Mouse (Mus musculus): ENCODE measurements around the gene Tnfaip8l3.
"Not testable (repeated sequence)": the region's sequence is repeated elsewhere in the genome, so short reads cannot be mapped to it uniquely, and the experiment has no call there.

The Tnfaip8l3 gene

GRCm38 (mm10) chr9:54068032-54068649 lies at the start of gene Tnfaip8l3:
Gene Tnfaip8l3, minus strand, starts transcription at chr9:54068388.
- DNase-seq = peak; percentile 48

GRCm38 (mm10) chr9:54112726-54113125 lies 44.5 kb upstream of the Tnfaip8l3 start:
- peak; percentile 12 for DNase-seq

GRCm38 (mm10) chr9:54098636-54099035 lies 30.4 kb upstream of the Tnfaip8l3 start:
- DNase-seq = no peak

GRCm38 (mm10) chr9:54097091-54097490 lies 28.9 kb upstream of the Tnfaip8l3 start:
- no peak for DNase-seq

- no peak for DNase-seq
These were observed 16.1 kb upstream of the Tnfaip8l3 start for GRCm38 (mm10) chr9:54084245-54084644.

- no peak for DNase-seq
These were observed 9.6 kb upstream of the Tnfaip8l3 start for GRCm38 (mm10) chr9:54077740-54078139.

GRCm38 (mm10) chr9:54074901-54075300 lies 6.7 kb upstream of the Tnfaip8l3 start:
- DNase-seq = no peak

- no peak for DNase-seq
These were observed 5.5 kb upstream of the Tnfaip8l3 start for GRCm38 (mm10) chr9:54073688-54074087.

GRCm38 (mm10) chr9:54071474-54072095 lies 3.4 kb upstream of the Tnfaip8l3 start:
- no peak for DNase-seq

GRCm38 (mm10) chr9:54069204-54069603 lies 1.0 kb upstream of the Tnfaip8l3 start:
- no peak for DNase-seq

- DNase-seq = peak; percentile 56
These were observed 589 bp upstream of the Tnfaip8l3 start for GRCm38 (mm10) chr9:54068777-54069176.

GRCm38 (mm10) chr9:54067642-54068031 lies 551 bp downstream of the Tnfaip8l3 start:
- no peak for DNase-seq

GRCm38 (mm10) chr9:54064836-54065235 lies 3.4 kb downstream of the Tnfaip8l3 start:
- no peak for DNase-seq

- no peak for DNase-seq
These were observed 4.5 kb downstream of the Tnfaip8l3 start for GRCm38 (mm10) chr9:54063655-54064054.

- DNase-seq = no peak
These were observed 6.5 kb downstream of the Tnfaip8l3 start for GRCm38 (mm10) chr9:54061666-54062065.

- no peak for DNase-seq
These were observed 16.7 kb downstream of the Tnfaip8l3 start for GRCm38 (mm10) chr9:54051298-54052068.

GRCm38 (mm10) chr9:54048978-54049377 lies 19.2 kb downstream of the Tnfaip8l3 start:
- DNase-seq = no peak

- no peak for DNase-seq
These were observed 25.1 kb downstream of the Tnfaip8l3 start for GRCm38 (mm10) chr9:54043067-54043466.

GRCm38 (mm10) chr9:54037717-54038116 lies 30.5 kb downstream of the Tnfaip8l3 start:
- peak; percentile 35 for DNase-seq

GRCm38 (mm10) chr9:54034691-54035090 lies 33.5 kb downstream of the Tnfaip8l3 start:
- no peak for DNase-seq

GRCm38 (mm10) chr9:54022795-54023194 lies 45.4 kb downstream of the Tnfaip8l3 start:
- DNase-seq = no peak

- no peak for DNase-seq
These were observed 73.7 kb downstream of the Tnfaip8l3 start for GRCm38 (mm10) chr9:53994528-53994927.

- not testable (repeated sequence) for DNase-seq
These were observed 75.6 kb downstream of the Tnfaip8l3 start for GRCm38 (mm10) chr9:53992567-53992966.

- peak; percentile 32 for DNase-seq
These were observed 77.3 kb downstream of the Tnfaip8l3 start for GRCm38 (mm10) chr9:53990921-53991320.
